Mouse (Mus musculus): ENCODE data around the gene Cdh9. TPM values are rescaled to one million over a fixed set of nuclear protein-coding genes. Genes with fewer than 3 reads are reported as not detected.

Cdh9 gene
- polyA plus RNA-seq (2015; fragmentation: Nextera tagmentation; extraction: Ambion mirVana), result 0.08 TPM in 1 of 2 replicates, not detected in the other

DNA sequence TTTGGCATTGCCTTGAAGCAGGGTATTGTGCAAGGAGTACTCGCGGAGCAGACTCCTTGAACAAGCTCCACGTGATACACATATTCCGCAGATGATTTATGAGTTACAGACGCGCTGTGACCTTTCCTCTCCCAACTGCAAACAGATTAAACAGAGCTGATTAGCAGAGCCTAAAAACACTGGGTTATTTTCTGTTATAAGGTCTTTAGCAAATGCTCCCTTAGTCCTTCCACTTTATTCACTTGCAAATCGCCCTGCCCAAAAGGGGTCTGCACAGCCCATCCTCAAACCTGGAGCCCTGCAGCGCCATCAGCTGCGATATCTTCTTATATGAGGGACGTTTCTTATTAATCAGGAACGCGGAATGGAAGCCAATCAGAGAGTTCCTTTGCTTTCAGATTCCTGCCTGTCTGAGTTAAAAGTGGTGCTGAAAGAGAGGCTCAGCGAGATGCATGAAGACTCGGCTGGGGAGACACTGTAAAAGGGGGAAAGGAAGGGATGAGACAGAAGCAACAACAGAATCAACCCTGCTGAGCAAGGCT lies at the start of gene Cdh9:
Gene Cdh9 (plus strand): TSS at position 287 of the 542 bp plus-strand sequence.
- Histone ChIP-seq H3K9ac (ENCODE audit: low read depth, low read length) (no peak within 1 kb of the TSS), H3K9me3 (replicated peaks; ENCODE audit: low read length) (no peaks in the 10 kb centered on the region), H3K36me3 (ENCODE audit: insufficient read depth, low read length) (no peaks in the 10 kb centered on the region), H3K27ac (no peak within 1 kb of the TSS), H3K4me2 (ENCODE audit: low read length) (peak within 1 kb of the TSS; percentile 37), H3K27me3 (ENCODE audit: insufficient read depth, low read length) (no peaks in the 10 kb centered on the region), H3K4me3 (replicated peaks; ENCODE audit: low read depth, low read length) (peak within 1 kb of the TSS; percentile 15), H3K4me1 (replicated peaks; ENCODE audit: insufficient read depth, low read length) (no peaks in the 10 kb centered on the region)
- 2% methylated on average over 14 of the region's 14 CpGs for WGBS
- DNase-seq (ENCODE audit: low spot score), result peak; percentile 21
- ATAC-seq (replicated peaks; ENCODE audit: low FRiP score, low read depth), result no peak
- no peak for TF ChIP-seq CTCF (IDR thresholded peaks at IDR 0.05; ENCODE audit: low read depth)

DNA sequence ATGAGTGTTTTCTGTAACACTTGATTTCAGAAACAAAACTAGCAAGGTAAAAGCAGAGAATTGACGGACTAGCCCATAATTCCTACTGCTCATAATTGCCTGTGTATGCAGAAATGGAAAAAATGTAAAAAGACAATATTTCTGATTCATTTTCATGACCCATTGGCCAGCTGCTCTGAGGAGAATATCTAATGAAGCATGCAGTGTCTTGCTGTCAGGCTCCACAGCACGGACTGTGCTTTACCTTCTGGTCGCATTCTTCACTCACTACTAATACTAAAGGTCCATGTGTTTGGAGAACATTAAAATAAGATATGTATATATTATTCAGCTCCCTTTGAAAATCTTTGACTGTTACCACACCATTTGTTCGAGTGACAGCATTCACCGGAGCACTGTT lies 49.5 kb upstream of the Cdh9 start:
- no peak for TF ChIP-seq CTCF (IDR thresholded peaks at IDR 0.05; ENCODE audit: low read depth)
- Histone ChIP-seq H3K4me1 (replicated peaks; ENCODE audit: insufficient read depth, low read length) (no peaks in the 10 kb centered on the region), H3K27me3 (ENCODE audit: insufficient read depth, low read length) (no peaks in the 10 kb centered on the region), H3K36me3 (ENCODE audit: insufficient read depth, low read length) (no peaks in the 10 kb centered on the region), H3K4me2 (ENCODE audit: low read length) (no peak overlapping the region), H3K27ac (no peak overlapping the region), H3K9me3 (replicated peaks; ENCODE audit: low read length) (no peaks in the 10 kb centered on the region), H3K4me3 (replicated peaks; ENCODE audit: low read depth, low read length) (no peak overlapping the region), H3K9ac (ENCODE audit: low read depth, low read length) (no peak overlapping the region)
- ATAC-seq (replicated peaks; ENCODE audit: low FRiP score, low read depth), result no peak
- DNase-seq (ENCODE audit: low spot score), result no peak
- WGBS, result 79% methylated on average over 5 of the region's 5 CpGs

DNA sequence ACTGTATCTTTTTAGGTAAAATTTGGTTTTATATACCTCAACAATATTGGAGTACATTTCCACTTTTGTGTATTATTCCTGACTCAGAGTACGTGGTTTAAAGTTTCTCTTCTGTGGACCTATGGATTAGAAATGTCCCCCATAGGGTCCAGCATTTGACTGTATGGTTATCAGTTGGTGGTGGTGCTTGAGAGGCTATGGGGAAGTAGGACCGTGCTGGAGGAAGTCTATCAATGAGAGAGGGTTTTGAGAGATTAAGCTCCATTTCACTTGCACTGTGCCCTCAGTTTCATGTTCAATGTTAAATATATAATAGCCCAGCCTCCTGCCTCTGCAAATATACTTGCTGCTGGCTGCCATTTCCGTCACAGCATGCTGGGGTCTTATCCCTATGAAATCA lies 28.7 kb upstream of the Cdh9 start:
- Histone ChIP-seq H3K9ac (ENCODE audit: low read depth, low read length) (no peak overlapping the region), H3K4me3 (replicated peaks; ENCODE audit: low read depth, low read length) (no peak overlapping the region), H3K4me1 (replicated peaks; ENCODE audit: insufficient read depth, low read length) (no peaks in the 10 kb centered on the region), H3K4me2 (ENCODE audit: low read length) (no peak overlapping the region), H3K9me3 (replicated peaks; ENCODE audit: low read length) (no peaks in the 10 kb centered on the region), H3K27me3 (ENCODE audit: insufficient read depth, low read length) (no peaks in the 10 kb centered on the region), H3K27ac (no peak overlapping the region), H3K36me3 (ENCODE audit: insufficient read depth, low read length) (no peaks in the 10 kb centered on the region)
- DNase-seq (ENCODE audit: low spot score) (no peak), ATAC-seq (replicated peaks; ENCODE audit: low FRiP score, low read depth) (no peak)
- WGBS, result 81% methylated on average over 3 of the region's 3 CpGs
- TF ChIP-seq CTCF (IDR thresholded peaks at IDR 0.05; ENCODE audit: low read depth), result no peak

DNA sequence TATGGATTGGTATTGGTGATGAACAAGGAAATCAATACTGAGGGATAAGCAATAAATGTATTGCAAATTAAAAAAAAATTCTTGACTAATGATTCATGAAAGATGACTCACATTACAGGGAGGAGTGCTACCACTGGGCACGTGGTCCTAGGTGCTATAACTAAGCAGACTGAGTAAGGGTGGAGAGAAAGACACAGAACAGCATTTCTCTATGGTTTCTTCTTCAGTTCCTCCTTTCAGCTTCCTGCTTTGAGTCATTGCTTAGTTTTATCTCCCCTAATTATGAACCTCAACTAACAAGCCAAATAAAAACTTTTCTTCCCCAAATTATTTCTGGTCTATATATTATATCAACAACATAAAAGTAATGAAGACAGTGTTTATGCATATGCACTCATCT lies 26.2 kb upstream of the Cdh9 start:
- ATAC-seq (replicated peaks; ENCODE audit: low FRiP score, low read depth) (no peak), DNase-seq (ENCODE audit: low spot score) (no peak)
- Histone ChIP-seq H3K9ac (ENCODE audit: low read depth, low read length) (no peak overlapping the region), H3K9me3 (replicated peaks; ENCODE audit: low read length) (no peaks in the 10 kb centered on the region), H3K4me2 (ENCODE audit: low read length) (no peak overlapping the region), H3K27me3 (ENCODE audit: insufficient read depth, low read length) (no peaks in the 10 kb centered on the region), H3K4me3 (replicated peaks; ENCODE audit: low read depth, low read length) (no peak overlapping the region), H3K4me1 (replicated peaks; ENCODE audit: insufficient read depth, low read length) (no peaks in the 10 kb centered on the region), H3K36me3 (ENCODE audit: insufficient read depth, low read length) (no peaks in the 10 kb centered on the region), H3K27ac (no peak overlapping the region)
- 56% methylated on average over 1 of the region's 1 CpGs for whole genome bisulfite sequencing
- no peak for TF ChIP-seq CTCF (IDR thresholded peaks at IDR 0.05; ENCODE audit: low read depth)

DNA sequence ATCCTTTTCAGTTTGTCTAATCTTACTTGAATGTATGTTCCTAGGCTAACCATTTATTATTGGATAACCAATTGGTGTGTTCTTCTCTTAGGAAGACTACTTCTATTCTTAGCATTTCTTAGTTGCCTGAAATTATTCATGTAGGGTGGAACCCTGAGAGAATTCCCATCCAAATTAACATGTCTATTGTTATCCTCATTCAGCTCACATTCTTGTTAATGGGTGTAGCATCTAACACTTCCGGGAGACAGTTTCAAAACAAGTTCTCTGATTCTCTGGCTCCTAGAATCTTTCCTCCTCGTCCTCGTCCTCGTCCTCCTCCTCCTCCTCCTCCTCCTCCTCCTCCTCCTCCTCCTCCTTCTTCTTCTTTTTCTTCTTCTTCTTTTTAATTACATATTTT lies 10.5 kb downstream of the Cdh9 start:
- no peak overlapping the region for H3K4me2 ChIP-seq (ENCODE audit: low read length)
- no peak overlapping the region for H3K4me3 ChIP-seq (replicated peaks; ENCODE audit: low read depth, low read length)
- no peaks in the 10 kb centered on the region for H3K27me3 ChIP-seq (ENCODE audit: insufficient read depth, low read length)
- ATAC-seq (replicated peaks; ENCODE audit: low FRiP score, low read depth), result no peak
- H3K9ac ChIP-seq (ENCODE audit: low read depth, low read length), result no peak overlapping the region
- no peak for TF ChIP-seq CTCF (IDR thresholded peaks at IDR 0.05; ENCODE audit: low read depth)
- no peak for DNase-seq (ENCODE audit: low spot score)
- no peaks in the 10 kb centered on the region for H3K9me3 ChIP-seq (replicated peaks; ENCODE audit: low read length)
- H3K4me1 ChIP-seq (replicated peaks; ENCODE audit: insufficient read depth, low read length), result no peaks in the 10 kb centered on the region
- 80% methylated on average over 4 of the region's 4 CpGs for WGBS
- no peaks in the 10 kb centered on the region for H3K36me3 ChIP-seq (ENCODE audit: insufficient read depth, low read length)
- H3K27ac ChIP-seq, result no peak overlapping the region

DNA sequence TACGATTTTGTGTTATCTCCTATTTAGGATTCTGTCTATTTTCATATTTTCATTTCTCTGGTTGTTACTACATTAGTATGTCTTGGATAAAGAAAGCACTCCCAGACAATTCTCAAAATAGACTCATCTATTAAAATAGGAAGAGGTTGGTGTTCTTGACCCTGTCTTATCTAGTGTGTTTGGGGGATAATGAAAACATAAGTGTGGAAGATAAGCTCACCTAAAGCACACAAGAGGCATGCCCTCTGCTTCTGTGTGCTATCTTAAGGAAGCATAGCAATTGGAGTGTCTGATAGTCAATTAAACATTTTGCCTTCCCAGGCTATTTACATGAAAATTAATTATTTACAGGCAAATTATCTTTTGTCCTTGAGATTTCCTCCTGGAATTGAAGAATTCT lies 18.1 kb downstream of the Cdh9 start:
- H3K4me2 ChIP-seq (ENCODE audit: low read length), result no peak overlapping the region
- H3K4me3 ChIP-seq (replicated peaks; ENCODE audit: low read depth, low read length), result no peak overlapping the region
- no peak overlapping the region for H3K9ac ChIP-seq (ENCODE audit: low read depth, low read length)
- no peaks in the 10 kb centered on the region for H3K9me3 ChIP-seq (replicated peaks; ENCODE audit: low read length)
- no peak overlapping the region for H3K27ac ChIP-seq
- DNase-seq (ENCODE audit: low spot score), result no peak
- H3K36me3 ChIP-seq (ENCODE audit: insufficient read depth, low read length), result no peaks in the 10 kb centered on the region
- ATAC-seq (replicated peaks; ENCODE audit: low FRiP score, low read depth), result no peak
- H3K27me3 ChIP-seq (ENCODE audit: insufficient read depth, low read length), result no peaks in the 10 kb centered on the region
- no peak for TF ChIP-seq CTCF (IDR thresholded peaks at IDR 0.05; ENCODE audit: low read depth)
- WGBS, result 90% methylated on average over 1 of the region's 1 CpGs
- H3K4me1 ChIP-seq (replicated peaks; ENCODE audit: insufficient read depth, low read length), result no peaks in the 10 kb centered on the region

DNA sequence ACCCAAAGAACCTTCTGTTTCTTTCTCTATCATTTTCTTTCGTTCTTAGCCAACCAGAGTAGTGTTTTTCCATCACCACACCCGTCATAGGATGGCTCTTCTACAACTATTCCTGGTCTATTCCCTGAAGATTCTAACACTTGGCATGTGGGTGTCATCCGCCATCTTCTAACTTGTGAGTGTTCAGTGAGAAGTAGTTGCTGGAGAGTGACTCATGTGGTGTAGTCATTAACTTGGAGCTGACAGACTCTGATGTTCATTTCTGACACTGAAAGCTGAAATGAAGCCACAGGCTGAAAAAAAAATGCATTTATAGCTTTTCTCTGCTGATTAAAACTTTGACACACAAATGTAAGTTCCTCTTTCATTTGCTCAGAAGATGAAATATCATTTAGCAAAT lies 34.7 kb downstream of the Cdh9 start:
- Histone ChIP-seq H3K27me3 (ENCODE audit: insufficient read depth, low read length) (no peaks in the 10 kb centered on the region), H3K9ac (ENCODE audit: low read depth, low read length) (no peak overlapping the region), H3K36me3 (ENCODE audit: insufficient read depth, low read length) (no peaks in the 10 kb centered on the region), H3K4me3 (replicated peaks; ENCODE audit: low read depth, low read length) (no peak overlapping the region), H3K27ac (no peak overlapping the region), H3K4me2 (ENCODE audit: low read length) (no peak overlapping the region), H3K4me1 (replicated peaks; ENCODE audit: insufficient read depth, low read length) (no peaks in the 10 kb centered on the region), H3K9me3 (replicated peaks; ENCODE audit: low read length) (no peaks in the 10 kb centered on the region)
- no peak for ATAC-seq (replicated peaks; ENCODE audit: low FRiP score, low read depth)
- DNase-seq (ENCODE audit: low spot score), result no peak
- WGBS, result 76% methylated on average over 3 of the region's 3 CpGs
- TF ChIP-seq CTCF (IDR thresholded peaks at IDR 0.05; ENCODE audit: low read depth), result no peak

Data from kidney, postnatal 0 days (tissue).